8 mouse cellular contexts compared by ENCODE assay signal in the genomic region with DNA sequence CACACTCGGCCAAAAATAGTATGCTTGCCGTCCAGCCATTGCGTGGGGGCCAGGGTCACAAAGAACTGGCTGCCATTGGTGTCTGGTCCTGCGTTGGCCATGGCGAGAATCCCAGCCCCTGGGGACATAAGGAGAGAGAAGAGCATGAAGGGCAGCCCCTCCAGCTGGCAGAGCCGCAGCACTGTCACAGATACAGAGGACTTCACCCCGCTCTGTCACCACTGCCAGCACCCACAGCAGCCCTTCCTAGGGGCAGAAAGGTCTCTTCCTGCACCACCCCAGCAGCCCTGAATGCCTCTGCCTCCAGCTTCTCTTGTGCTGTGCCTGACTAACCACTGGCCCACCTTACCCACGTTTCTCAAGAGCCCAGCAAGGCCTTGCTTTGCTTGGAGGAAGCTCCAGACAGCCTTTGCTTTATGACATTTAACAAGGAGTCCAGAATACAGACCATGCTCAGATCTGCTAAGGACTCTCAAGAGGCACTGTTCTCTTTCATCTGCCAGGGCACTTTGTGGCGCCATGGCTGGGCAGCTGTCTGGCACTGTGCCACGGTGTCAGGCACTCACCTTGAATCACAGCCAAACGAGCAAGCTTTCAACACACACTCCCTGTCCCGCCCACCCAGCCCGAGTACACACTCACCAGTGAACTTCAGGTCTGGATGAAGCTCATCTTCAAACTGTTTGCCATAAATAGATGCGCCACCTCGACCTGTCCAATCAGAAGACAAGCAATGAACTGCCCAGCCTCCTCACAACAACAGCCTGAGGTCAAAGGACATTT. TPM values are rescaled to one million over a fixed set of nuclear protein-coding genes. Genes with fewer than 3 reads are reported as not detected.
A peak's percentile ranks its signal among the peaks of the same experiment; 100 is the strongest.
DNase-seq lines count a peak whose midpoint lies in the region; ATAC-seq lines count a peak whose summit lies in the region.

No protein-coding gene starts in this region.

- no peaks in the 10 kb centered on the region for H3K27me3 ChIP-seq in liver, embryonic 13.5 days

- ATAC-seq in liver, embryonic 13.5 days (ENCODE audit: low read depth), result no peak

- peaks cover 15% of the 10 kb centered on the region for H3K4me1 ChIP-seq in liver, embryonic 13.5 days (replicated peaks)
- H3K4me1 ChIP-seq in brown adipose tissue, adult 24 weeks (ENCODE audit: control insufficient read depth, insufficient read depth, insufficient read length, low read length), result peaks cover 34% of the 10 kb centered on the region

- no peak overlapping the region for H3K4me2 ChIP-seq in liver, embryonic 13.5 days

- no peak overlapping the region for H3K4me3 ChIP-seq in liver, embryonic 13.5 days (replicated peaks)
- H3K4me3 ChIP-seq in brown adipose tissue, adult 24 weeks (ENCODE audit: insufficient read depth, low read depth, low read length), result no peak overlapping the region

- H3K9me3 ChIP-seq in liver, embryonic 13.5 days (replicated peaks), result no peaks in the 10 kb centered on the region

- DNase-seq in liver, embryonic 13.5 days, result no peak
- DNase-seq in liver, result no peak
- peak; percentile 92 for DNase-seq in heart, postnatal 4 days
- peak; percentile 85 for DNase-seq in lung, postnatal 10 days
- no peak for DNase-seq in embryo, embryonic 9.5 days (ENCODE audit: extremely low spot score)
- DNase-seq in spleen, postnatal 4 days (ENCODE audit: low spot score in 2 of 2), result no peak
- DNase-seq in Muller cell, postnatal 12 days (ENCODE audit: inconsistent ontology term), result no peak

- WGBS in liver, embryonic 13.5 days (ENCODE audit: insufficient replicate concordance), result 83% methylated on average over 15 of the region's 15 CpGs

- H3K36me3 ChIP-seq in liver, embryonic 13.5 days, result peaks cover 85% of the 10 kb centered on the region

- peak overlapping the region; percentile 23; the same call in 1 of the 2 replicates for H3K27ac ChIP-seq in liver, embryonic 13.5 days
- peak overlapping the region; percentile 31; the same call in 1 of the 2 replicates for H3K27ac ChIP-seq in brown adipose tissue, adult 24 weeks (replicated peaks; ENCODE audit: low read depth, low read length)

- no peak overlapping the region for H3K9ac ChIP-seq in liver, embryonic 13.5 days

RNA-seq across cellular contexts. Expression of a gene that starts 12.2 kb away (rescaled TPM):
- polyA plus RNA-seq in liver, embryonic 13.5 days (2015; fragmentation: Nextera tagmentation; extraction: Ambion mirVana), result 117 and 120 TPM in 2 replicates
- polyA plus RNA-seq in brown adipose tissue, adult 24 weeks (2012; ENCODE audit: insufficient read depth, insufficient read length, missing spikeins), result 20.1 and 20.9 TPM in 2 replicates
- 10 to 100 TPM; 39.5 to 39.6 TPM for total RNA-seq in heart, postnatal 4 days (2021)

RNA-seq across cellular contexts. Expression of a gene that starts 13.8 kb away (rescaled TPM):
- polyA plus RNA-seq in liver, embryonic 13.5 days (2015; fragmentation: Nextera tagmentation; extraction: Ambion mirVana), result 0.27 and 0.34 TPM in 2 replicates
- not detected in 2 replicates for polyA plus RNA-seq in brown adipose tissue, adult 24 weeks (2012; ENCODE audit: insufficient read depth, insufficient read length, missing spikeins)
- 1 to 10 TPM; 5.9 to 8.4 TPM for total RNA-seq in heart, postnatal 4 days (2021)

RNA-seq across cellular contexts. Expression of a gene that starts 16.8 kb away (rescaled TPM):
- 54.2 and 55.3 TPM in 2 replicates for polyA plus RNA-seq in liver, embryonic 13.5 days (2015; fragmentation: Nextera tagmentation; extraction: Ambion mirVana)
- polyA plus RNA-seq in brown adipose tissue, adult 24 weeks (2012; ENCODE audit: insufficient read depth, insufficient read length, missing spikeins), result 180 and 221 TPM in 2 replicates
- 100 to 1,000 TPM; 158 to 161 TPM for total RNA-seq in heart, postnatal 4 days (2021)

Comparison
In these comparisons a context has a peak if more than half of its experiments do, and no peak if none do; other contexts are left out.
1. DNase-seq: peak in heart, postnatal 4 days (single experiment) and lung, postnatal 10 days (single experiment); none in liver, embryonic 13.5 days (single experiment), liver (single experiment), embryo, embryonic 9.5 days (single experiment), spleen, postnatal 4 days (0 of 2) and Muller cell, postnatal 12 days (single experiment).